Mouse (Mus musculus) bone marrow, adult 2 months (tissue): ENCODE measurements around the gene Zfp866. TPM values are rescaled to one million over a fixed set of nuclear protein-coding genes. Genes with fewer than 3 reads are reported as not detected.

Experiments
- H3K27ac ChIP-seq: fragments of 200-500 bp; 2 replicates; pipeline ENCODE4 v1.5.1; 2012; ENCODE audit warnings: low read depth, mild to moderate bottlenecking, control low read depth, inconsistent platforms, low read length; ENCODE audit not compliant: control insufficient read depth, poor library complexity, insufficient read depth
- H3K4me1 ChIP-seq: fragments of 200-500 bp; 2 replicates; pipeline ENCODE4 v1.6.1; 2011; ENCODE audit warnings: low read length; ENCODE audit not compliant: control insufficient read depth, insufficient read depth
- H3K4me3 ChIP-seq: fragments of 200-500 bp; replicated peaks from 2 replicates; pipeline ENCODE3; 2011; ENCODE audit warnings: mild to moderate bottlenecking, low read depth, low read length, control low read depth; ENCODE audit not compliant: control insufficient read depth
- CTCF ChIP-seq: fragments of 200-500 bp; IDR thresholded peaks from 2 replicates; pipeline ENCODE4 v1.5.1; 2011; ENCODE audit warnings: low read length, control low read depth; ENCODE audit not compliant: control insufficient read depth, insufficient read depth
- POLR2A ChIP-seq: fragments of 200-500 bp; IDR thresholded peaks from 2 replicates; pipeline ENCODE4 v1.6.1; 2011; ENCODE audit warnings: low read depth, mild to moderate bottlenecking, control low read depth, low read length, borderline replicate concordance; ENCODE audit not compliant: control insufficient read depth
- WGBS: fragments of 180-500 bp; shearing (Covaris S2); methylation state at CpG from one replicate; pipeline ENCODE4 v1.1.7; 2018; 5-methylcytosine and 5-hydroxymethylcytosine counted together
- polyA plus RNA-seq: library from polyadenylated mRNA; stranded (reverse); fragments of >200 nt; gene quantifications from 2 replicates; pipeline ENCODE4 v1.2.4, GENCODE M21; 2011; ENCODE audit warnings: low replicate concordance; ENCODE audit not compliant: missing spikeins, insufficient read depth, insufficient read length

Gene Zfp866
- polyA plus RNA-seq, 1 experiment: 13.5 TPM

DNA sequence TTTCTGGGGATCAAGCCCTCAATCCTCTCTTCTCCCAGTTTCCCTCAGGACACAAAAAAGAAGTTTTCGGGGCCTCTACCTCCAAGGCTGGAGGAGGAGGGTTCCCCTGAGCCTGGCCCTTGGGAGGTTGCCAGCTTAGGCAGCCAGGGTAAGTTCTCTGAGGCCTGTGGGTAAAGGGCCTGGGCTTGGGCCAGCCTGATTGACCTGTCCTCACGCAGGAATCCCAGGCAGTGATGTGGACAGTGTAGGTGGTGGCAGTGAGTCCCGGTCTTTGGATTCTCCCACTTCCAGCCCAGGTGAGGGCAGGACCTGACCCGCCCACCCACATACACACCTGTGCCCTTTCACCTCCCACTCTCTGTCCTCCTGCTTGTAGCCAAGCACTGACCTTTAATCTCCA is 24.4 kb upstream of the Zfp866 start:
- Histone ChIP-seq H3K27ac (no peak overlapping the region), H3K4me3 (no peak overlapping the region), H3K4me1 (no peaks in the 10 kb centered on the region)
- no peak for TF ChIP-seq POLR2A
- TF ChIP-seq CTCF: no peak
- WGBS: 80% methylated on average over 4 of the region's 4 CpGs

DNA sequence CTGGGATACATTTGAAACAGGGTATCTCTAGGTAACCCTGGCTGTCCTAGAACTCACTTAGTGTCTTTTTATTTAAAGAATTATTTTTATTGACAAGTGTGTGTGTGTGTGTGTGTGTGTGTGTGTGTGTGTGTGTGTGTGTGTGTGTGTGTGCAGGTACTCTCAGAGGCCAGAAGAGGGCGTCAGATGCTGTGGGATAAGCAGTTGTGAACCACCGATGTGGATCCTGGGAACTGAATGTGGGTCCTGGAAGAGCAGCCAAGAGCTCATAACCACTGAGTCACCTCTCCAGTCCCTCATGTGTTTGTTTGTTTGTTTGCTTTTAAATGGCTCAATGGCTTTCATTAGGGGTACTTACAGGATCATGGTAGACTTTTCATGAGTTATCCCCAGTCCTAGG is 23.9 kb upstream of the Zfp866 start:
- Histone ChIP-seq H3K27ac (no peak overlapping the region), H3K4me3 (no peak overlapping the region), H3K4me1 (no peaks in the 10 kb centered on the region)
- TF ChIP-seq POLR2A: no peak
- TF ChIP-seq CTCF: no peak
- WGBS: 82% methylated on average over 2 of the region's 2 CpGs

DNA sequence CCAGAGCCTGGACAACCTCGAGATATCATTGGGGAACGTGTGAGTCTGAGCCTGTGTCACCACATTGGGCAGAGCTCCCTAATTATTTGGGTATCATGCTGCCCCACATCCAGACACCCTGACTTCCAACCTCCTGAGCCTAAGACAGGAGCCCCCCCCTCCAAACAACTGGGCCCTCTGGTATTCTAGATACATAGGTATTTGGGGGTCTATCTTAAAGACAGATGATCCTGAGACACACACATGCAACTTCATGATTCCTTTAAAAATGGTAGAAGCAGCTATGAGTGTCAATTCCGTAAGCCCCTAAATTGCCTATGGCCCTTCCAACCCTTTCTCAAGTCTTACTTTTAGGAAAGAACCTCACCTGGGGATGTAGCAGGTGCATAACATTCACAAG is 18.8 kb upstream of the Zfp866 start:
- Histone ChIP-seq H3K4me3 (peak overlapping the region; percentile 29), H3K27ac (no peak overlapping the region), H3K4me1 (peaks cover 11% of the 10 kb centered on the region)
- 47% methylated on average over 3 of the region's 3 CpGs for WGBS
- TF ChIP-seq POLR2A (no peak), CTCF (no peak)

DNA sequence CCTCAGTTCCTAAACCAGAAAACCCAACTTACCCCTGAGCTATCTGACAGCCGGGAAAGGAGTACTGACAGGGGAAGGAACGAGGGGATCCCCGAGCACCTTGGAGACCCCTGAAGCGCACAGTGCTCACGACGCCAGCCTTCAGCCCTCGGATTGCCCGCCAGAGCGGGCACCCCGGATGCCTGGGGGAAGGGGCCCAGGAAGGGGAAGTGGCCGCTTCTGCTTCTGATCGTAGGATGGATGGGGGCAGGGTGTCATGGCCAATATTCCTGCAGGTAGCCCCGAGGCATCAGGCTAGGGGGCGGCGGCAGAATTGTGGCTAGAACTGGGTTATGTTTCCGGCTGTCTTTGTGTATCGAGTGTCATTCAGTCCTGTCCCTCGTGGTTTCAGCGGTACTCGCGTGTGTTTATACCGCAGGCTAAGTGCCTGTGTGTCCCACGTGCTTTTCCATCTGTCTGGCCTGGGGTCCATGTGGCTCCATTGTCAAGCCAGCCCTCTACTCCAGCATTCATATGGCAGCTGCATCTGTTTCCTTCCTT is 18.0 kb upstream of the Zfp866 start:
- H3K4me1 ChIP-seq: peaks cover 11% of the 10 kb centered on the region
- WGBS: under 1% methylated on average over 23 of the region's 23 CpGs
- peak overlapping the region; percentile 87 for H3K4me3 ChIP-seq
- peak overlapping the region; percentile 40 for H3K27ac ChIP-seq
- TF ChIP-seq POLR2A: no peak
- no peak for TF ChIP-seq CTCF

GRCm38 (mm10) chr8:69808094-69808863 is 17.3 kb upstream of the Zfp866 start, which contains the start of gene Gmip:
Gmip (plus strand) TSS chr8:69808679.
- peak within 1 kb of the TSS; percentile 40 for H3K27ac ChIP-seq
- WGBS: 6% methylated on average over 28 of the region's 28 CpGs
- peak within 1 kb of the TSS; percentile 87 for H3K4me3 ChIP-seq
- TF ChIP-seq POLR2A: peak; percentile 86; the same call in 1 of the 2 replicates
- no peak for TF ChIP-seq CTCF
- H3K4me1 ChIP-seq: peaks cover 11% of the 10 kb centered on the region

DNA sequence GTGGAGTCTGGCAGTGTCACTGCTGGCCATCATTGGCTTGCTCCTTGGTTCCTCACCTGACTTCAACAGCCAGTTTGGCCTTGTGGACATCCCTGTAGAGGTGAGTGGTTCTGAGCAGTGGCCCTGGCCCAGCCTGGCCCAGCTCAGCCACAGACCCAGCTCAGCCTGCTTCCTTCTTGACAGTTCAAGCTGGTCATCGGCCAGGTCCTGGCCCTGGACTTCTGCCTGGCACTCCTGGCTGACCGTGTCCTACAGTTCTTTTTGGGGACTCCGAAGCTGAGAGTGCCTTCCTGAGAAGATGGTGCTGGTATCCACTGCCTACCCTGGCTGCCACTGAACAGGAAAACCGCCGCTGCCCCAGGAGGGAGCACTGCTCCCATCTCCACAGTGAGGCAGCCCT is 16.3 kb upstream of the Zfp866 start:
- no peak overlapping the region for H3K4me3 ChIP-seq
- peaks cover 11% of the 10 kb centered on the region for H3K4me1 ChIP-seq
- TF ChIP-seq POLR2A (no peak), CTCF (no peak)
- WGBS: 89% methylated on average over 5 of the region's 5 CpGs
- peak overlapping the region; percentile 57; the same call in 1 of the 2 replicates for H3K27ac ChIP-seq

DNA sequence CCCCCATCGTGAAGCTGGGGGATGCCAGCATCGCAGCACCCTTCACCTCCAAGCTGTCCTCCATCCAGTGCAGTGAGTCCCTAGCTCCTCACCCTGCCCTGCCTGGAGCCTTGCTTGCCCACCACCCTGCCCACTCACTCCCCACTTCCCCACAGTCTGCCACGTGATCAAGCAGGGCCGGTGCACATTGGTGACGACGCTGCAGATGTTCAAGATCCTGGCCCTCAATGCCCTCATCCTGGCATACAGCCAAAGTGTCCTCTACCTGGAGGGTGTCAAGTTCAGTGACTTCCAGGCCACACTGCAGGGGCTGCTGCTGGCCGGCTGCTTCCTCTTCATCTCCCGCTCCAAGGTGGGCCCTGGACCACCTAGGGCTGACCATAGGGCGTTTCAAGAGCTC is 14.5 kb upstream of the Zfp866 start:
- Histone ChIP-seq H3K27ac (peak overlapping the region; percentile 39), H3K4me1 (peaks cover 11% of the 10 kb centered on the region), H3K4me3 (no peak overlapping the region)
- WGBS: 88% methylated on average over 9 of the region's 9 CpGs
- TF ChIP-seq CTCF: no peak
- TF ChIP-seq POLR2A: no peak

DNA sequence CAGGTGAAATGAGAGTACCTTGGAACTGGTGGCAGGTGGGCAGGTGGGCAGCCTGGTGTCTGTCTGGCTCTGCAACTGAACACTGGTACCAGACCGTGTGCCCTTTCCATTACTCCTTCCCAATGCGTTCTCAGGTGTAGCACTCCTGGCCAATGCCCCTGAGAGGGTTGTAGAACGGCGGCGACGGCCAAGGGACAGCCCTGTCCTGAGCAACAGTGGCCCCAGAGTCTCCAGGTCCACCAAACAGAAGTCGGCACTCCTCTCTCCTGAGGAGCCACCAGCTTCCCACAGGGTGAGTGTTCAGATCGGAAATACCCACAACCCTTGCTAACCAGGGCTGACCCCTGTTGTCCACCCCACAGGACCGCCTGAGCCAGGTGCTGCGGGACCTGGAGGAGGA is 14.1 kb upstream of the Zfp866 start:
- 91% methylated on average over 10 of the region's 10 CpGs for WGBS
- Histone ChIP-seq H3K27ac (0 out of 2 replicates have a peak overlapping the region, but pooled peaks have one; percentile 39), H3K4me1 (peaks cover 11% of the 10 kb centered on the region), H3K4me3 (no peak overlapping the region)
- TF ChIP-seq POLR2A (no peak), CTCF (no peak)

- no peak for TF ChIP-seq CTCF
- TF ChIP-seq POLR2A: no peak
- H3K4me3 ChIP-seq: no peak overlapping the region
- H3K27ac ChIP-seq: no peak overlapping the region
- WGBS: 88% methylated on average over 6 of the region's 6 CpGs
- peaks cover 10% of the 10 kb centered on the region for H3K4me1 ChIP-seq
These were observed 13.6 kb upstream of the Zfp866 start for GRCm38 (mm10) chr8:69804537-69804936.
